Mouse (Mus musculus): ENCODE results near the gene Mettl5. TPM values are rescaled to one million over a fixed set of nuclear protein-coding genes. Genes with fewer than 3 reads are reported as not detected.

Mettl5 gene
- polyA plus RNA-seq, 1 experiment = 16.3 TPM

GRCm38 (mm10) chr2:69884581-69884980 is 834 bp downstream of the Mettl5 start:
- DNase-seq = no peak
- Histone ChIP-seq H3K27me3 (ENCODE audit: control insufficient read depth, insufficient read depth, low read length) (no peaks in the 10 kb centered on the region), H3K27ac (ENCODE audit: insufficient read depth, low read length) (no peak overlapping the region), H3K4me1 (ENCODE audit: control insufficient read depth, insufficient read depth, low read length) (no peaks in the 10 kb centered on the region), H3K4me3 (replicated peaks; ENCODE audit: insufficient read depth, low read depth, low read length) (peak overlapping the region; percentile 64)
- TF ChIP-seq CTCF (IDR thresholded peaks at IDR 0.05; ENCODE audit: borderline replicate concordance, insufficient read depth, low read depth, low read length) (no peak), POLR2A (IDR thresholded peaks at IDR 0.05; ENCODE audit: borderline replicate concordance, insufficient read depth, low read length) (no peak)
- 49% methylated on average over 6 of the region's 6 CpGs for WGBS

- no peak overlapping the region for H3K27ac ChIP-seq (ENCODE audit: insufficient read depth, low read length)
- DNase-seq = no peak
- no peaks in the 10 kb centered on the region for H3K4me1 ChIP-seq (ENCODE audit: control insufficient read depth, insufficient read depth, low read length)
- TF ChIP-seq CTCF (IDR thresholded peaks at IDR 0.05; ENCODE audit: borderline replicate concordance, insufficient read depth, low read depth, low read length) (no peak), POLR2A (IDR thresholded peaks at IDR 0.05; ENCODE audit: borderline replicate concordance, insufficient read depth, low read length) (no peak)
- 75% methylated on average over 2 of the region's 2 CpGs for WGBS
- no peak overlapping the region for H3K4me3 ChIP-seq (replicated peaks; ENCODE audit: insufficient read depth, low read depth, low read length)
- no peaks in the 10 kb centered on the region for H3K27me3 ChIP-seq (ENCODE audit: control insufficient read depth, insufficient read depth, low read length)
Observed at GRCm38 (mm10) chr2:69883990-69884391, 1.4 kb downstream of the Mettl5 start.

GRCm38 (mm10) chr2:69862117-69862657 is 23.2 kb downstream of the Mettl5 start:
- H3K4me3 ChIP-seq (replicated peaks; ENCODE audit: insufficient read depth, low read depth, low read length) = peak overlapping the region; percentile 70
- DNase-seq = no peak
- under 1% methylated on average over 13 of the region's 13 CpGs for WGBS
- no peaks in the 10 kb centered on the region for H3K27me3 ChIP-seq (ENCODE audit: control insufficient read depth, insufficient read depth, low read length)
- TF ChIP-seq CTCF (IDR thresholded peaks at IDR 0.05; ENCODE audit: borderline replicate concordance, insufficient read depth, low read depth, low read length) = no peak
- TF ChIP-seq POLR2A (IDR thresholded peaks at IDR 0.05; ENCODE audit: borderline replicate concordance, insufficient read depth, low read length) = no peak
- no peaks in the 10 kb centered on the region for H3K4me1 ChIP-seq (ENCODE audit: control insufficient read depth, insufficient read depth, low read length)
- no peak overlapping the region for H3K27ac ChIP-seq (ENCODE audit: insufficient read depth, low read length)

GRCm38 (mm10) chr2:69861485-69862091 is 23.8 kb downstream of the Mettl5 start, which contains the start of gene Ssb:
Ssb (plus strand) TSS chr2:69861562.
- peak; percentile 93 for DNase-seq
- H3K4me1 ChIP-seq (ENCODE audit: control insufficient read depth, insufficient read depth, low read length) = no peaks in the 10 kb centered on the region
- TF ChIP-seq POLR2A (IDR thresholded peaks at IDR 0.05; ENCODE audit: borderline replicate concordance, insufficient read depth, low read length) (peak; percentile 68; the same call in 1 of the 2 replicates), CTCF (IDR thresholded peaks at IDR 0.05; ENCODE audit: borderline replicate concordance, insufficient read depth, low read depth, low read length) (no peak)
- H3K27me3 ChIP-seq (ENCODE audit: control insufficient read depth, insufficient read depth, low read length) = no peaks in the 10 kb centered on the region
- peak within 1 kb of the TSS; percentile 93 for H3K4me3 ChIP-seq (replicated peaks; ENCODE audit: insufficient read depth, low read depth, low read length)
- whole genome bisulfite sequencing = under 1% methylated on average over 66 of the region's 66 CpGs
- H3K27ac ChIP-seq (ENCODE audit: insufficient read depth, low read length) = peak within 1 kb of the TSS; percentile 75

- Histone ChIP-seq H3K27me3 (ENCODE audit: control insufficient read depth, insufficient read depth, low read length) (no peaks in the 10 kb centered on the region), H3K27ac (ENCODE audit: insufficient read depth, low read length) (peak overlapping the region; percentile 75), H3K4me3 (replicated peaks; ENCODE audit: insufficient read depth, low read depth, low read length) (peak overlapping the region; percentile 93), H3K4me1 (ENCODE audit: control insufficient read depth, insufficient read depth, low read length) (no peaks in the 10 kb centered on the region)
- peak; percentile 56 to 60 for DNase-seq
- WGBS = 5% methylated on average over 12 of the region's 13 CpGs
- TF ChIP-seq POLR2A (IDR thresholded peaks at IDR 0.05; ENCODE audit: borderline replicate concordance, insufficient read depth, low read length) (no peak), CTCF (IDR thresholded peaks at IDR 0.05; ENCODE audit: borderline replicate concordance, insufficient read depth, low read depth, low read length) (no peak)
Observed at GRCm38 (mm10) chr2:69860972-69861452, 24.4 kb downstream of the Mettl5 start.

- Histone ChIP-seq H3K27ac (ENCODE audit: insufficient read depth, low read length) (no peak overlapping the region), H3K4me3 (replicated peaks; ENCODE audit: insufficient read depth, low read depth, low read length) (no peak overlapping the region), H3K4me1 (ENCODE audit: control insufficient read depth, insufficient read depth, low read length) (no peaks in the 10 kb centered on the region), H3K27me3 (ENCODE audit: control insufficient read depth, insufficient read depth, low read length) (no peaks in the 10 kb centered on the region)
- TF ChIP-seq POLR2A (IDR thresholded peaks at IDR 0.05; ENCODE audit: borderline replicate concordance, insufficient read depth, low read length) (no peak), CTCF (IDR thresholded peaks at IDR 0.05; ENCODE audit: borderline replicate concordance, insufficient read depth, low read depth, low read length) (no peak)
- DNase-seq = no peak
- WGBS = 82% methylated on average over 1 of the region's 1 CpGs
Observed at GRCm38 (mm10) chr2:69857882-69858281, 27.5 kb downstream of the Mettl5 start.

GRCm38 (mm10) chr2:69856392-69856791 is 29.0 kb downstream of the Mettl5 start:
- Histone ChIP-seq H3K27ac (ENCODE audit: insufficient read depth, low read length) (no peak overlapping the region), H3K27me3 (ENCODE audit: control insufficient read depth, insufficient read depth, low read length) (no peaks in the 10 kb centered on the region), H3K4me3 (replicated peaks; ENCODE audit: insufficient read depth, low read depth, low read length) (no peak overlapping the region), H3K4me1 (ENCODE audit: control insufficient read depth, insufficient read depth, low read length) (no peaks in the 10 kb centered on the region)
- TF ChIP-seq CTCF (IDR thresholded peaks at IDR 0.05; ENCODE audit: borderline replicate concordance, insufficient read depth, low read depth, low read length) (no peak), POLR2A (IDR thresholded peaks at IDR 0.05; ENCODE audit: borderline replicate concordance, insufficient read depth, low read length) (no peak)
- no peak for DNase-seq
- WGBS = 75% methylated on average over 8 of the region's 8 CpGs
